Mouse (Mus musculus) CH12.LX (cell line): ENCODE data around the gene Galnt4.

Source experiments
- CTCF ChIP-seq, 2 experiments: IDR thresholded peaks in 1 of 2; conservative IDR thresholded peaks in 1 of 2; 2 replicates each; pipeline ENCODE4 v1.5.1; 2011 to 2012; ENCODE audit warnings: low read depth in 2 of 2, low read length in 2 of 2, improper control_type of control experiment in 1 of 2, inconsistent platforms in 1 of 2, mild to moderate bottlenecking in 1 of 2, moderate library complexity in 1 of 2
- EP300 ChIP-seq: IDR thresholded peaks from 2 replicates; pipeline ENCODE4 v1.6.1; 2011; ENCODE audit warnings: low read length, improper control_type of control experiment
- MAX ChIP-seq: IDR thresholded peaks from 2 replicates; pipeline ENCODE4 v1.6.1; 2011; ENCODE audit warnings: low read length, improper control_type of control experiment
- TCF12 ChIP-seq: IDR thresholded peaks from 2 replicates; pipeline ENCODE4 v1.6.1; 2014; ENCODE audit warnings: low read depth, mild to moderate bottlenecking, inconsistent platforms, low read length, improper control_type of control experiment

DNA sequence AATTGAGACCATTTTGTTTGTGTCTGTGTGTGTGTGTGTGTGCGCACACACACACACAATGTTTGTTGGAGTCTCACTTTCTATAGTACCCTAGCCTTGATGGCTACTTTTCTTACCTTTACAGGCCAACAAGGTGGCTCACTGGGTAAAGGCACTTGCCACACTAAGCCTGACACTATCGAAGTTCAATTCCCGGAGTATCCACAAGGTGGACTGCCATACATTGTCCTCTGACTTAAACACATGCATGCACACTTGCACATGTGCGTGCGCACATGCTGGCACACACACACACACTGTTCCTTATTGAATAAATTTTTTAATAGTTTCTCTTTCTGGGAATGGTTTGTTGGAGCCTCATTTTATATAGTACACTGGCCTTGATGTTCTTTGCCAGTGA lies 48.8 kb downstream of the Galnt4 start:
- TF ChIP-seq EP300 (no peak), CTCF (conservative IDR thresholded peaks at IDR 0.05 in 1 of 2, IDR thresholded peaks at IDR 0.05 in 1 of 2; ENCODE audit: low read depth in 2 of 2, low read length in 2 of 2) (peak; percentile 9 to 14; a peak in 1 of 4 replicates), TCF12 (no peak), MAX (no peak)
